Mouse (Mus musculus) gastrocnemius, postnatal 10 days (tissue): Measurements from ENCODE around the gene Adat3. TPM values are rescaled to one million over a fixed set of nuclear protein-coding genes. Genes with fewer than 3 reads are reported as not detected.

Experiments used
- DNase-seq: peaks from one replicate; pipeline ENCODE4 v3.0.0; 2021; ENCODE audit warnings: mixed read lengths
- long read RNA-seq, 2 experiments: library from polyadenylated mRNA; stranded (forward); transcript quantifications; one replicate each; pipeline ENCODE4 v2.0.0; 2021
- total RNA-seq, 2 experiments: library from RNA; stranded (reverse); gene quantifications; 2 replicates each; pipeline ENCODE4 v1.2.3; 2021

The Adat3 gene
- 1 to 10 TPM in 1 of 2 experiments, under 1 TPM in 1; 0.99 to 1.3 TPM for total RNA-seq
- long read RNA-seq, experiment 1, partial matches to known transcripts, result 0 of 2 reads
- long read RNA-seq, experiment 1, other reads (novel, unspliced or antisense), result 0 of 2 reads
- long read RNA-seq, experiment 2, partial matches to known transcripts, result 0 of 1 reads
- long read RNA-seq, experiment 2, other reads (novel, unspliced or antisense), result 0 of 1 reads

DNA sequence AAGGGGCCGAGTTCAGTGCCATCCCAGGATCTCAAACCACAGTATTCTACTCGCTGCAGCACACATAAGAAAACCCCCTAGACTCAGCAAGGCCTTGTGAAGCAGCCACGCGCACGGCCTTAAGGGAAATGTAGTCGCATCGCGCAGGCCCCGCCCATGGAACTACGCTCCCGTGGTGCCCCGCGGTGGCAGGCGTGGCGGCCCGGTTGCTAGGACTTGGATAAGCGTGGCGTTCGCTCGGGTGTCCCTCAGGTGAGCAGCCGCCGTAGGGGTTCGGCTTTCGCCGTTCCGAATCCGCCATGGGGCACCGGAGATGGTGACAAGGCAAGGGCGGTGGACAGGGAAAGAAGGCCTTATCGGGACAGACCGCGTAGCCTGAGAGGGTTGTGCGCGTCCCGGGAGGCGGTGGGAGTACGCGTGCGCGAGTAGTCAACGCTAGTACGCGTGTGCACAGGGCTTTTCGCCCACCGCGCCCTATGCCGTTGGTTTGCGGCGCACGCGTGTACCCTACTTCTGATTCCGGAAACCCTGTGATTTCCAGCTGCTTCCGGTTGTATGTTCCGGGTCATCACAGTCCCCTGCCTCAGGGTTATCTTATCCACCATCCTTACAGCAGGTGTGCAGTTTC is at the start of gene Adat3, which contains the start of gene Scamp4:
Adat3 (plus strand) TSS at position 183 of the 628 bp plus-strand sequence.
Scamp4 (plus strand) TSS at position 175 of the 628 bp plus-strand sequence.
- peak; percentile 93 for DNase-seq

- no peak for DNase-seq
These were observed 49.1 kb upstream of the Adat3 start for GRCm38 (mm10) chr10:80553575-80553974.

- DNase-seq, result no peak
These were observed 48.7 kb upstream of the Adat3 start for GRCm38 (mm10) chr10:80553997-80554396.

GRCm38 (mm10) chr10:80557346-80557965 is 45.2 kb upstream of the Adat3 start:
- peak; percentile 85 for DNase-seq

DNA sequence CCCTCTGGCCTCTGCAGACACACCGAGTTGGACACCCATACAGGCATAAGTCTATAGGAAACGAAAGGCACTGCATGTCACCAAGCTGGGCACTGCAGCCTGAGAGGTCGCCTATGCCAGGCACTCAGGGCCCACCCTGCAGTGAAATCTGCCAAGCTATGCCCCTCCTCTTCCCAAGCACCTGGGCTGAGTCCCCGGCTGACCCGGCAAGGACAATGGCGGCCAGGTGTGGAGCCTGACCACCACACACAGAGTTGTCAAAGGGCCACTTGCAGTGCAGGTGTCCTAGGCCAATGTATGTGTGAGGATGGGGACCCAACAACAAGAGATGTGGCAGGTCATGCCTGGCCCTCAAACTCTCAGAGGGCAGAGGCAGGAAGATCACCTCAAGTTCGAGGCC is 43.2 kb upstream of the Adat3 start:
- no peak for DNase-seq

DNA sequence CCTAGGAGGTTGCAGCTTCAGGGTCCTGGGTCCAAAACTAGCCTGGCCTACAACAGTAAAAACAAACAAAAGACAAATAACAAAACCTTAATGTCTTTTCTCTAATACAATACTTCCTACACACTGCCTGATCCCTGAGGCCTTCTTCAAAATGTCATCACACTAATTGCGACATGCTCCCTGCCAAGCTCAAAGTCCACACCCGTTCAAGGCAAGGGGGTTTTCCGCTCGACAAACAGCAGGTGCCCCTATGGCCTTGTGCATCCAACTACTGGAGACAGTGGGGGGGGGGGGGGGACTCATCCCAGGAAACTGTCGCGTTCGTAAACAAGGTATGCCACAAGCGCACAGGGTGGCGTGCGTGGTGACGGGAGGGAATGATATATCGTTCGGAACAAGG is 42.1 kb upstream of the Adat3 start:
- no peak for DNase-seq

- DNase-seq, result peak; percentile 87
These were observed 41.4 kb upstream of the Adat3 start, which contains the start of gene Rexo1 for GRCm38 (mm10) chr10:80561116-80561944. Gene Rexo1 (minus strand): TSS chr10:80561560.

DNA sequence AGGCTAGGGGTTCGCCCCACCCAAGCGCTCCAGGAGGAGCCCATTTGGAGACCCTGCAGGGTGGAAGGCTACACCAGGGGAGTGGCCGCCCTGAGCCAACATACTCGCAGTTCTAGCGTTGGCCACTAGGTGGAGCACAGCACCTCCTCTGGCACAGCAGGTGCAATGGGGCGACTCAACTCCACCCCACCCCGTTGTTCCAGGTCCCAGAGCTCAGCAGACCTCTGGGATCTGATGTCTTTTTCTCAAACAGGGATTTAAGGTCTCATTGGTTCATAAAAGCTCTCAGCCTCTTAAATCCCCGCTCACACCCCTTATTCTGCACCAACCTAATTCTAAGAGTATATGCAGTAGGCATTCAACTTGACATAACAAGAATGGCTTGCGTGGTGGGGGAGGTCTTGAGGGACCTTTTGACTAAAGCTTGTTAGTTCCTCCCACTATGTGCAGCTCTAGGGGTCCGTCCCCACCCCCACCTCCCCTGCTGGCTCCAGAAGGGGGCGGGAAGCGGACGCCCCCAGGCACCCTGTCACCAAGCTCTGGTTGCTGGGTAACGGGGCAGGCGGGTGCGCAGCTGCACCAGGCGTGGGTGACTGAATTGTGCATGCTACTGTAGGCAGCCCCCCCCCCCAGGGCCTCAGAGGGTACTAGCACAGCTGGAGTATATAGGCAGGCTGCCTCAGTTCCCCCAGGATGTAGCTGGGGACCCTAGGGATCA is 36.1 kb upstream of the Adat3 start:
- DNase-seq, result peak; percentile 92

- no peak for DNase-seq
These were observed 33.8 kb upstream of the Adat3 start for GRCm38 (mm10) chr10:80568876-80569275.

- peak; percentile 67 for DNase-seq
These were observed 33.0 kb upstream of the Adat3 start for GRCm38 (mm10) chr10:80569664-80570066.

GRCm38 (mm10) chr10:80570419-80570818 is 32.3 kb upstream of the Adat3 start:
- no peak for DNase-seq

- DNase-seq, result no peak
These were observed 31.5 kb upstream of the Adat3 start for GRCm38 (mm10) chr10:80570871-80571836.

DNA sequence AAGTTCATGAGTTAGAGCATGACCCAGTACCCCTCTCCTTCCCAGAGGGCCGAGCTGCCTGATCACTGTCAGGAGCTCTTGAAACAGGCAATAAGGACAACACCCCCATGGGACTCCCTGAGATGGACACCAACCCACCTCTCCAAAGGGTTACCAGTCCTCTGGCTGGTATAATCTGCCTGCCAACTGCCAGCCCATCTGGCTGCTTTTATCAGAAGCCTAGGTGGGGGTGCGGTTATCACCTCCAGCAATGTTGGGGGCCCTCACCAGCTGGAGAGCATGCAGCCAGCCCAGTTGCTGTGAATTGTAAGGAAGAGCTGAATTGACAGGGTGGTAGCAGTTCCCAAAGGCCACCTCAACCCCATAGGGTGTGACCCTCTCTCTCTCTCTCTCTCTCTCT is 30.2 kb upstream of the Adat3 start:
- no peak for DNase-seq

- no peak for DNase-seq
These were observed 28.7 kb upstream of the Adat3 start for GRCm38 (mm10) chr10:80573944-80574343.

- no peak for DNase-seq
These were observed 27.8 kb upstream of the Adat3 start for GRCm38 (mm10) chr10:80574896-80575295.

DNA sequence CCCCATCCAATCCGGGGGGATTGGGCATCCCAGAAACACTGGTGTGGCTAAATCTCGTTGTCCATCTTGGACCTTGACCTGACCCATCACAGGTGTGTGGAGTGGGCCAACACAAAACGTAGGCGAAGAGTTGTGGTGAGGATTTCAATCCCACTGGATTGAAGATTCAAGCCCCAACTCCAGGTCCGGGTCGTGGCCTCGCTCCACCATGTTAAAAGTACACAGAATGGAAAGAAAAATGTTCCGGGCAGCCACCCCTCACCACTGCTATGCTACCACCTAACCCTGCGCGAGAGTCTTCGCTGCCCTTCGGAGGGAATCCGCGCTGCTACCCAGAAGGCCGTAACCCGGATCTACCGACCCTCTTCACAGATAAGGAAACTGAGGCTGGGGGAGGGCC is 26.8 kb upstream of the Adat3 start:
- DNase-seq, result no peak

DNA sequence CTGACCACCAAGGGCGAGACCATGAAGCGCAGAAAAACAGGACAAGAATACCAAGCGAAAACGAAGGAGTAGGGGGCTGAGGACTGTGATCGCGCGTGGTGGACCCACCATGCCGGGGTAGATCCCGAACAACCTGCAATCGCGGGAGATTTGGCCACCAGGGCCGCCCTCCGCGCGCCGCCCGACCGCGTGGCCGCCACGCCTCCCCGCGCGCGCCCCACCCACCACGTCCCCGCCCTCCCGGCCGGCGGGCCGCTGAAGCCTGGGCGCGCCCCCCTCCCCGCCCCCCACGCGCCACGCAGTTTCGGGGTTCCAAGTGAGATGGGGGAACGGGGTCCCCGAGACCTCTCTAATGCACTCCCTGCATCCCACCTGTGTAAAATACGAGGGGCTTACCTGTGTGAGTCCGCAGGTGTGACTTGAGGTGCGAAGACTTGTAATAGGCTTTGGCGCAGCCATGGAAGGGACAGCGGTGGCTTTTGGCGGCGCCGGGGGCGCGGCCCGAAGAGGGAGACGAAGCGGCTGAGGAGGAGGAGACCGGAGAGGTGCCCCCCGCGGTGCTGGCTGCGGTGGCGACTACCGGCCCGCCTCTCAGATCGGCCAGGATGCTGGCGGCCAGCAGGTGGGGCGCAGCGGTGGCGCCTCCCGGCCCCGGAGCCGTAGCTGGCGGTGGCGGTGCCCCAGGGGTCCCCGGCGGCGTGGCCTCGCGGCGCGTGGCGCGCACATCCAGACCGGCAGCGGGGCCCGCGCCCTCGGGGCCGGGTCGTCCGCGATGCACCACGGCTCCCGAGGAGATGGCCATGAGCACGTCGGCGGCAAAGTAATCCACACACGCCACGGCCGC is 26.1 kb upstream of the Adat3 start:
- DNase-seq, result peak; percentile 61

DNA sequence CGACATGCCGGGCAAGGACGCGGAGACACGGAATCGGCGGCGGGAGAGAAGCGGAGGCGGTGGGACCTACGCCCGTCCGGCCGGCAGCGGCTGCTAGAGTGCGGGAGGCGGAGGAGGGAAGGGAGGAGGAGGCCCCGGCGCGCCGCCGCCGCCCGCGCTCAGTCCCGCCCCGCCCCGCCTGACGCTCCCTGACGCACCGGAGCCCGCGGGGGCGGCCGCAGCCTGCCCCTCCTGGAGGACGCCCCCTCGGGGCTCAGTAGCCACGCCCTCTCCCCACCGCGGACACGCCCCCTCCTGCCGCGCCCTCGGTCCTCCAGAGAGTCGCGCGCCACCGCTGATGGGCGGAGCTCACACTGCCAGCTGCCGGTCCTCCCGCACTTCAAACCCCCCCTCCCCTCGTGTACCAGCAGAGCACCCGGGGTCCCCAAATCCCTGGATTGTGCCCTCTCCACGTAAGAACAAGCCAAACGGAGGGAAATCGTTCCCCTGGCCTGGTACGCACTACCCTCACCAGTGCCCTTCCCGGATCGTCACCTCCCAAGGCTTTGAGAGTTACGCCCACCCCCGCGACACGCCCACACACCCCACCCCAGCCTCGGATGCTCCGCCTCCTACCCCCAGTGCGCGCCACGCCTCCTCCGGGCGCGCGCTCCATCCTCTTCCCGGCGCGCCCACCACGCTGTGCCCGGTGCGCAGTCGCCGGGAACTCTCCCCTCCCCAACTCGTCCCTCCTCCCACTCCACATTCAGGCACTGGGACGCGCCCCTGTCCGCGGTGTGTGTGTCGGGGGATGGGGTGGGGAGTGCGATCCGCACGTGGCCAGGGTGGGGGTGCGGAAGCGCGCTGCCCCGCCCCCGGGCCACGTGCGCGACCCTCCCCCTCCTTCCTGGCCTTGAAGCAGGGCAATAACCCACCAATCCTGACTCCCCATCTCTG is 25.2 kb upstream of the Adat3 start, which contains the start of gene Klf16:
Klf16 (minus strand) TSS at position 127 of the 936 bp plus-strand sequence.
- peak; percentile 98 for DNase-seq
